Mouse (Mus musculus) intestine, postnatal 0 days (tissue): ENCODE measurements at regions not wholly inside any gene's neighbourhood (a gene's known extent, or its start where the extent isn't known, plus 50 kb on each side); places are given as distances from the start of the nearest gene placed in this dataset.

Experiments
- ATAC-seq: fragments of 200-750 bp; cut with Nextera tagmentation; 2 replicates; pipeline ENCODE4 v1.8.0; 2017; ENCODE audit warnings: mild to moderate bottlenecking, moderate TSS enrichment, moderate library complexity
- H3K27ac ChIP-seq: fragments of 300-500 bp; sonication (generic); 2 replicates; pipeline ENCODE4 v1.5.1; 2014; ENCODE audit warnings: mild to moderate bottlenecking, low read depth, low read length, moderate library complexity
- H3K27me3 ChIP-seq: fragments of 300-500 bp; sonication (generic); replicated peaks from 2 replicates; pipeline ENCODE4 v1.6.1; 2014; ENCODE audit warnings: low read length, mixed read lengths; ENCODE audit not compliant: control insufficient read depth, insufficient read depth
- H3K36me3 ChIP-seq: fragments of 300-500 bp; sonication (generic); 2 replicates; pipeline ENCODE4 v1.6.1; 2014; ENCODE audit warnings: mild to moderate bottlenecking, moderate library complexity; ENCODE audit not compliant: control insufficient read depth, insufficient read depth
- H3K4me1 ChIP-seq: fragments of 300-500 bp; sonication (generic); replicated peaks from 2 replicates; pipeline ENCODE4 v1.6.1; 2014; ENCODE audit warnings: antibody characterized with exemption, low read length, mixed read lengths; ENCODE audit not compliant: control insufficient read depth, insufficient read depth
- H3K4me2 ChIP-seq: fragments of 300-500 bp; sonication (generic); replicated peaks from 2 replicates; pipeline ENCODE4 v1.6.1; 2014; ENCODE audit warnings: low read depth, mild to moderate bottlenecking, moderate library complexity
- H3K4me3 ChIP-seq: fragments of 300-500 bp; sonication (generic); 2 replicates; pipeline ENCODE4 v1.5.1; 2014; ENCODE audit warnings: low read depth, low read length
- H3K9ac ChIP-seq: fragments of 300-500 bp; sonication (generic); 2 replicates; pipeline ENCODE4 v1.6.1; 2014; ENCODE audit warnings: mild to moderate bottlenecking, low read depth, low read length
- H3K9me3 ChIP-seq: fragments of 300-500 bp; sonication (generic); 2 replicates; pipeline ENCODE4 v1.6.1; 2016; ENCODE audit warnings: mixed run types; ENCODE audit not compliant: control insufficient read depth
- CTCF ChIP-seq: sonication (generic); IDR thresholded peaks from 2 replicates; pipeline ENCODE4 v1.5.1; 2016; ENCODE audit warnings: low read depth, mild to moderate bottlenecking, control low read depth, antibody characterized with exemption, moderate library complexity
- WGBS: fragments of 180-500 bp; shearing (Covaris S2); extraction: QIAGEN DNeasy Blood & Tissue Kit; methylation state at CpG from one replicate; pipeline ENCODE4 v1.1.7; 2014; 5-methylcytosine and 5-hydroxymethylcytosine counted together

- no peak overlapping the region for H3K9ac ChIP-seq
- no peaks in the 10 kb centered on the region for H3K36me3 ChIP-seq
- no peaks in the 10 kb centered on the region for H3K4me1 ChIP-seq
- WGBS, result 41% methylated on average over 2 of the region's 2 CpGs
- H3K4me3 ChIP-seq, result no peak overlapping the region
- no peak overlapping the region for H3K4me2 ChIP-seq
- no peaks in the 10 kb centered on the region for H3K9me3 ChIP-seq
- ATAC-seq, result no peak
- H3K27me3 ChIP-seq, result no peaks in the 10 kb centered on the region
- TF ChIP-seq CTCF, result no peak
- no peak overlapping the region for H3K27ac ChIP-seq
Measured at GRCm38 (mm10) chr3:134487280-134487679, 251.0 kb downstream of the Cxxc4 start.

- no peak overlapping the region for H3K9ac ChIP-seq
- no peak overlapping the region for H3K27ac ChIP-seq
- WGBS, result 92% methylated on average over 5 of the region's 5 CpGs
- no peaks in the 10 kb centered on the region for H3K36me3 ChIP-seq
- H3K27me3 ChIP-seq, result no peaks in the 10 kb centered on the region
- H3K4me2 ChIP-seq, result no peak overlapping the region
- TF ChIP-seq CTCF, result no peak
- no peak for ATAC-seq
- no peaks in the 10 kb centered on the region for H3K9me3 ChIP-seq
- no peak overlapping the region for H3K4me3 ChIP-seq
- H3K4me1 ChIP-seq, result no peaks in the 10 kb centered on the region
Measured at GRCm38 (mm10) chr3:134489966-134490543, 253.8 kb downstream of the Cxxc4 start.

- no peaks in the 10 kb centered on the region for H3K9me3 ChIP-seq
- H3K4me1 ChIP-seq, result no peaks in the 10 kb centered on the region
- no peak overlapping the region for H3K9ac ChIP-seq
- no peaks in the 10 kb centered on the region for H3K36me3 ChIP-seq
- no peaks in the 10 kb centered on the region for H3K27me3 ChIP-seq
- TF ChIP-seq CTCF, result no peak
- H3K4me2 ChIP-seq, result no peak overlapping the region
- no peak overlapping the region for H3K4me3 ChIP-seq
- no peak for ATAC-seq
- no peak overlapping the region for H3K27ac ChIP-seq
- WGBS, result 82% methylated on average over 6 of the region's 6 CpGs
Measured at GRCm38 (mm10) chr3:134509702-134510101, 273.4 kb downstream of the Cxxc4 start.

GRCm38 (mm10) chr3:134525795-134526194 is 289.5 kb downstream of the Cxxc4 start:
- 87% methylated on average over 5 of the region's 5 CpGs for WGBS
- no peak for ATAC-seq
- H3K27ac ChIP-seq, result no peak overlapping the region
- TF ChIP-seq CTCF, result no peak
- no peaks in the 10 kb centered on the region for H3K4me1 ChIP-seq
- no peaks in the 10 kb centered on the region for H3K9me3 ChIP-seq
- no peak overlapping the region for H3K4me2 ChIP-seq
- H3K9ac ChIP-seq, result no peak overlapping the region
- H3K27me3 ChIP-seq, result no peaks in the 10 kb centered on the region
- no peaks in the 10 kb centered on the region for H3K36me3 ChIP-seq
- H3K4me3 ChIP-seq, result no peak overlapping the region

GRCm38 (mm10) chr3:134560144-134560543 is 268.7 kb upstream of the Tacr3 start:
- ATAC-seq, result no peak
- 91% methylated on average over 2 of the region's 2 CpGs for WGBS

GRCm38 (mm10) chr3:134578759-134579158 is 250.0 kb upstream of the Tacr3 start:
- WGBS, result 99% methylated on average over 3 of the region's 3 CpGs
- TF ChIP-seq CTCF, result no peak
- H3K4me3 ChIP-seq, result no peak overlapping the region

More at GRCm38 (mm10) chr3:134560144-134560543, 268.7 kb upstream of the Tacr3 start:
- Histone ChIP-seq H3K36me3 (no peaks in the 10 kb centered on the region), H3K27ac (no peak overlapping the region), H3K4me2 (no peak overlapping the region), H3K9ac (no peak overlapping the region), H3K4me1 (no peaks in the 10 kb centered on the region), H3K9me3 (no peaks in the 10 kb centered on the region), H3K27me3 (no peaks in the 10 kb centered on the region), H3K4me3 (no peak overlapping the region)
- no peak for TF ChIP-seq CTCF

GRCm38 (mm10) chr3:134588630-134589029 is 240.2 kb upstream of the Tacr3 start:
- Histone ChIP-seq H3K36me3 (no peaks in the 10 kb centered on the region), H3K4me1 (no peaks in the 10 kb centered on the region), H3K27me3 (no peaks in the 10 kb centered on the region), H3K9me3 (no peaks in the 10 kb centered on the region), H3K4me3 (no peak overlapping the region), H3K4me2 (no peak overlapping the region), H3K27ac (no peak overlapping the region), H3K9ac (no peak overlapping the region)
- ATAC-seq, result no peak
- TF ChIP-seq CTCF, result no peak
- WGBS, result 46% methylated on average over 2 of the region's 2 CpGs

More at GRCm38 (mm10) chr3:134578759-134579158, 250.0 kb upstream of the Tacr3 start:
- Histone ChIP-seq H3K9ac (no peak overlapping the region), H3K27me3 (no peaks in the 10 kb centered on the region), H3K36me3 (no peaks in the 10 kb centered on the region), H3K4me1 (no peaks in the 10 kb centered on the region), H3K27ac (no peak overlapping the region), H3K9me3 (no peaks in the 10 kb centered on the region), H3K4me2 (no peak overlapping the region)
- no peak for ATAC-seq
